Mouse (Mus musculus) cerebellum, adult 2 months (tissue): ENCODE measurements around the gene Aldoart2. TPM values are rescaled to one million over a fixed set of nuclear protein-coding genes. Genes with fewer than 3 reads are reported as not detected.
"Not testable (repeated sequence)": the region's sequence is repeated elsewhere in the genome, so short reads cannot be mapped to it uniquely, and the experiment has no call there.

Experiments
- DNase-seq, 2 experiments: peaks; one replicate each; pipeline ENCODE4 v3.0.0; 2021
- H3K27ac ChIP-seq: fragments of 200-500 bp; 2 replicates; pipeline ENCODE4 v1.5.1; 2012; ENCODE audit warnings: low read length, control low read depth, inconsistent platforms; ENCODE audit not compliant: insufficient read depth
- H3K27me3 ChIP-seq: fragments of 200-500 bp; 2 replicates; pipeline ENCODE4 v1.6.1; 2012; ENCODE audit warnings: inconsistent platforms, mild to moderate bottlenecking, low read length, moderate library complexity; ENCODE audit not compliant: control insufficient read depth, insufficient read depth
- H3K4me1 ChIP-seq: fragments of 200-500 bp; 2 replicates; pipeline ENCODE4 v1.6.1; 2011; ENCODE audit warnings: low read length; ENCODE audit not compliant: control insufficient read depth, insufficient read depth
- H3K4me3 ChIP-seq: fragments of 200-500 bp; replicated peaks from 2 replicates; pipeline ENCODE3; 2011; ENCODE audit warnings: mild to moderate bottlenecking, low read depth, low read length, control low read depth; ENCODE audit not compliant: insufficient read depth
- CTCF ChIP-seq: fragments of 200-500 bp; IDR thresholded peaks from 2 replicates; pipeline ENCODE4 v1.5.1; 2011; ENCODE audit warnings: low read depth, mild to moderate bottlenecking, control low read depth, low read length, moderate library complexity, borderline replicate concordance; ENCODE audit not compliant: insufficient read depth
- POLR2A ChIP-seq: fragments of 200-500 bp; IDR thresholded peaks from 2 replicates; pipeline ENCODE4 v1.6.1; 2011; ENCODE audit warnings: low read length, control low read depth, borderline replicate concordance; ENCODE audit not compliant: insufficient read depth
- WGBS: fragments of 180-500 bp; shearing (Covaris S2); methylation state at CpG from one replicate; pipeline ENCODE4 v1.1.7; 2018; 5-methylcytosine and 5-hydroxymethylcytosine counted together
- polyA plus RNA-seq: library from polyadenylated mRNA; depleted of rRNA; stranded (reverse); fragments of >200 nt; gene quantifications from 2 replicates; pipeline ENCODE4 v1.2.3, GENCODE M21; 2012; rRNA removed

Gene Aldoart2
- polyA plus RNA-seq: 0.06 and 0.08 TPM in 2 replicates

DNA sequence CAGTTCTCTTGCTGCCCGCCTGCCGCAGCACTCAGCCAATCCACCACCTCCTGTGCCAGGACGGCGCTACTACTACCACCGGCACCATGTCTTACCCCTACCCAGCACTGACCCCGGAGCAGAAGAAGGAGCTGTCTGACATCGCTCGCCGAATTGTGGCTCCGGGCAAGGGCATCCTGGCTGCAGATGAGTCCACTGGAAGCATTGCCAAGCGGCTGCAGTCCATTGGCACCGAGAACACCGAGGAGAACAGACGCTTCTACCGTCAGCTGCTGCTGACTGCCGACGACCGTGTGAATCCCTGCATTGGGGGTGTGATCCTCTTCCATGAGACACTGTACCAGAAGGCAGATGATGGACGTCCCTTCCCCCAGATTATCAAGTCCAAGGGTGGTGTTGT lies at the start of gene Aldoart2:
Gene Aldoart2 (plus strand): TSS at position 34 of the 400 bp plus-strand sequence.
- no peak for DNase-seq
- no peak for TF ChIP-seq CTCF
- no peak for TF ChIP-seq POLR2A
- Histone ChIP-seq H3K4me3 (no peak within 1 kb of the TSS), H3K27ac (no peak within 1 kb of the TSS), H3K27me3 (no peaks in the 10 kb centered on the region; the same call in 1 of the 2 replicates), H3K4me1 (no peaks in the 10 kb centered on the region)
- 39% methylated on average over 19 of the region's 19 CpGs for WGBS

DNA sequence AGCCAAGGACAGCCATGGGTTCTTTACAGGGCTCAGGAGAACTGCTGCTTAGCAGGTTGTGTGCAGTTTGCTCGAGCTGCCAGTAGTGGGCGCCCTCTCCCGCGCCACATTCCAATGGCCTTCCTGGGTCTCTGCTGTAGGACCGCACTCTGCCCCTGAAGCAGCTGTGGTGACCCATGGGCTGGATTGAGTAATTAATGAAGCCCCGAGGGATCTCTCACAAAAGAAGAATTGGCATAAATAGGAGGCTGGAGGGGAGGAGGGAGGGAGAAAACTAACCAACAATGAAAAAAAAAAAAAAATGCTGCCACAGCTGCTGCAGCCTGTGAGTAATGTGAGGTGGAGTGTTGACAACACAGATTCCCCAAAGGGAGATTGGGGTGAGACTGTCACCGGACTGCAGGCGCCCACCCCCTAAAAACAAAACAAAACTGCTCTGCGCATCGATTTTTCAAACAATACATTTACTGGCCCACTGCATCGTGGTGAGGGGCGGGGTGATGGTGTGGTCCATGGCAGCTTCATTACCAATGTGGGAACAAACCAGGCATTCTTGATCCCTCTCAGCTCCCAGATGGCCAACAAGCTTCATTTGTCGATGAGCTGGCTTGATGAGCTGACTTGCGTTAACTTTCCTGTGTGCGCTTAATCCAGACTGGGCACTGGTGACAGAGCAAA lies 46.8 kb upstream of the Aldoart2 start:
- 25% methylated on average over 15 of the region's 15 CpGs for WGBS
- TF ChIP-seq POLR2A (no peak), CTCF (peak; percentile 53; the same call in 1 of the 2 replicates)

DNA sequence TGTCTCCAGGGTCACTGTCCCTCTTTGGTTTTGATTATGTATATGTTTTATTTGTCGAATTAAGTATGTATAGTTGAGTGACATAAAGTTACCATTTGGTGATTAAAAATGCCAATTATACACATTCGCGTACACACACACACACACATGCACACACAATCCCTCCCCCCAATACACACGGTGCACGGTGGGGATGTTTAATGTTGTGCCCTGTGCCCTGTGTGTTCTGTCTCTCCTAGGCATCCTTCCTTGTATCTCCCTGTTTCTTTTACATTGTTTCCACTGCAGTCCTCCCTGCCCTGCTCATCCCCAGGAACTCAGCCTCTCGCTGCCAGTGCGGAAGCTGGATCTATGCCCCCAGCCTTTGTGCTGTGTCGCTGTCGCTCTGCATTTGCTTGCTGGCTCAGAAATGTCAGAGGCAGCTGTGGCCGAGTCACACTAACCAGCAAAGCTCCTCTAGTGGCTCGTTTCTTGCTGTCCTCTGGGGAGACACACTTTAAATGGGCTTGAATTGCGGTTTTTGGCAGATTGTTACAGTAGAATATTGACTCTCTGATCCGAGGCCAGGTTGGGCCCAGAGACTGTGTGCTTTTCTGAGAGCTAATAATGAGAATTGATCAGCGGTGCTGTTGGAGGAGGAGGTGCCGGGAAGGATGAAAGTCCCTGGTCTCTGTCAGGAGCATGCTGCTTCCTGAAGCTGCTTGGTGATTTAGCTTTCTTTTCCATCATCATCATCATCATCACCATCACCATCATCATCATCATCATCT lies 37.9 kb upstream of the Aldoart2 start:
- Histone ChIP-seq H3K4me1 (no peaks in the 10 kb centered on the region), H3K27ac (no peak overlapping the region), H3K27me3 (no peaks in the 10 kb centered on the region), H3K4me3 (no peak overlapping the region)
- 15% methylated on average over 15 of the region's 15 CpGs for WGBS
- TF ChIP-seq POLR2A (no peak), CTCF (no peak)
- DNase-seq: peak in 1 of 2 experiments; percentile 8

More for the DNA sequence above, 46.8 kb upstream of the Aldoart2 start:
- DNase-seq: peak; percentile 12 to 30
- no peaks in the 10 kb centered on the region for H3K4me1 ChIP-seq
- H3K4me3 ChIP-seq: no peak overlapping the region
- no peak overlapping the region for H3K27ac ChIP-seq
- H3K27me3 ChIP-seq: no peaks in the 10 kb centered on the region

DNA sequence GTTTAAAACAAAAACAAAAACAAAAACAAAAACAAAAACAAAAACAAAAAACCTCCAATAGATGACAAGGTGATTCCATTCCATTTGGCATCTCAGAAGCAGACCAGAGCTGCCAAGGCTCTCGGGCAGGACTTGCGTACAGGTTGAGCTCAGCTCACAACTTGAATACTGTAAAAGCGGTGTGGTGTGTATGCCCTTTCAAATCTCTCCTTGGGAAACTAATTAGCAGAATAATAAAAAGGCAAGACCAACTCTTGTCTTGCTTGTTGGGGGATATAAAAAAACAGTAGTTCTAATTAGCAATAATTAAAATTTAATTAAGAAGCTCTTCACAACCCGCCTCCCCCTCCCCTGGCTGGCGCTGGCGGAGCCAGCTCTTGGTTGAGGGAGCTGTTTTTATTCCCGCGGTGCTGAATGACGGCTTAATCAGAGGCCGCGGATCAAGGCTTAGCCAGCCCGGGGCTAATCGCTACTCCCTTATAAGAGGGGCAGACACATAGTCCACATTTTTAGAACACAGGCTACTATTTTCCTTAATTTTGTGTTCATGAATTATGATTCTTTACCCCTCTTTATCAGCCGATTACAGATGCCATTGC lies 28.4 kb upstream of the Aldoart2 start:
- H3K4me3 ChIP-seq: no peak overlapping the region

DNA sequence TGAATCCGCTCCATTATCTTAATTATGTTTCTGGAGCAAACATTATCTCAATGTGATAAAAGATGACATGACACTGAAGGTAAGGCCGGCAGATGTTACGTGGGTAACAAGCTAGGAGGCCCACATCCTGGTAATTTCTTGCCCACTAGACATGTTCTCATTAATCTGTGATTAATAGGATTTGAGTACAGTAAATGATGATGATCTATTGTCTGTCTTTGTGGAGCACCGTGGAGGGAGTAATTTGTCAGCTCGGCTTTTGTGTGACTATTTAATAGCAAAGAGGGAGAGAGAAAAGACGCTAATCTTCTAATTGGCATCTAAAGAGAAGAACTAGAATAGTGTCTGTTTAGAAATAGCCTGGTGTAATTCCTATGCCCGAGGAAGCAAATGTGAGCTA lies 27.3 kb upstream of the Aldoart2 start:
- no peak overlapping the region for H3K27ac ChIP-seq
- 81% methylated on average over 7 of the region's 7 CpGs for WGBS

More for the DNA sequence above, 28.4 kb upstream of the Aldoart2 start:
- Histone ChIP-seq H3K4me1 (no peaks in the 10 kb centered on the region), H3K27ac (no peak overlapping the region), H3K27me3 (no peaks in the 10 kb centered on the region; the same call in 1 of the 2 replicates)
- DNase-seq: no peak
- 14% methylated on average over 14 of the region's 14 CpGs for WGBS
- TF ChIP-seq POLR2A (no peak), CTCF (no peak)

DNA sequence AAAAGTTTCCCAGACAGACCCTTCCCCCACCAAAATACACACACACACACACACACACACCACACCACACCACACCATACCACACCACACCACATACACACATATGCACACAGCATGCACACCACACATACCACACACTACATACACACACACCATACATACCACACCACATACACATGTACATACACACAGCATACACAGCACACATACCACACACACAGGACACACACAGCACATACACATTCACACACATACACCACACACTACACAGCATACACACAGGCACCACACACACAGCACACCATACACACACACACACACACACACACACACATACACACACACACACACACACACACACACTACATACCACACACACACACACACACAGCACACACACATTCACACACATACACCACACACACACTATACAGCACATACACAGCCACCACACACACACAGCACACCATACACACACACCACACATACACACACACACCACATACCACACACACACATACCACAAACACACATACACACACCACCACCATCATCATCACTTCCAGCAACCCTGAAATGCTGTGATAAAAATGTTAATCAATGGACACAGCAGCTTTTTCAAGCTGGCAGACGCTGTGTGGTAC lies 26.6 kb upstream of the Aldoart2 start:
- H3K27ac ChIP-seq: no peak overlapping the region
- no peaks in the 10 kb centered on the region; the same call in 1 of the 2 replicates for H3K27me3 ChIP-seq
- no peak for DNase-seq
- TF ChIP-seq POLR2A (no peak), CTCF (no peak)
- no peaks in the 10 kb centered on the region for H3K4me1 ChIP-seq
- no peak overlapping the region for H3K4me3 ChIP-seq
- 94% methylated on average over 1 of the region's 1 CpGs for WGBS

More for the DNA sequence above, 27.3 kb upstream of the Aldoart2 start:
- Histone ChIP-seq H3K4me1 (no peaks in the 10 kb centered on the region), H3K27me3 (no peaks in the 10 kb centered on the region; the same call in 1 of the 2 replicates), H3K4me3 (no peak overlapping the region)
- TF ChIP-seq POLR2A (no peak), CTCF (no peak)
- no peak for DNase-seq

DNA sequence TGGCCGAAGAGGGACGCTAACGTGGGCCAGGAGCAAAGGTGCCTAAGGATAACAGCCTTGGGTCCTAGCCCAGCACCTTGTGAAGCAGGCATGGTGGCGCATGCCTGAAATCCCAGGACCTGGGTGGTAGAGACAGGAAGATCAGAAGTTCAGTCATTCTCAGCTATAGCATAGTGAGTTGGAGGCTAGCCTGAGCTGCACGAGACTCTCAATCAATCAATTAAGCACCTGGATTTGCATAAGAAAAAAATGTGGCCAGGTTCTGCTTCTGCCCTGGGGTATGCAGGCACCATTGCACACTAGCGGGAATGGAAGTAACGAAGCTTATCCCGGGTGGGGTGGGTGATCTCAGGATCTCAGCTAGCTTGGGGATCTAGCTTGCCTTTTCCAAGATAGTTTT lies 25.9 kb upstream of the Aldoart2 start:
- no peaks in the 10 kb centered on the region; the same call in 1 of the 2 replicates for H3K27me3 ChIP-seq
- 66% methylated on average over 8 of the region's 8 CpGs for WGBS
- no peaks in the 10 kb centered on the region for H3K4me1 ChIP-seq

DNA sequence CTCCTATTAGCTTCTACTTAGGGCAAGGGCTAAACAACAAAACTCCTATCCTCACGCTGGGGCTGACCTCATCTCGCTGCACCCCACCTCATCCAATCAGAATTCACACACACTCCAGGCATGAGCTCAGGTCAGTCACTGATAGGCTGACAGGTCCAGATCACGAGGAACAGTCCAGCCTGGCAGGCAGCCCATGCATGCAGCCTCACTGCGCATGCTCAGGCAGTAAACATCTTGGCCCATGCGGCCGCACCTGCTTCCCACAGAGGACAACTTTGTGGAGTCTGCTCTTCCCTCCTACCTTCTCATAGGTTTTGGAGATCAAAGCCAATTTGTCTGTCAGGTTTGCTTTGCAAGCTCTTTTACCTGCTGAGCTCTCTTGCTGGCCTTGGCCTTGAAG lies 10.1 kb upstream of the Aldoart2 start:
- WGBS: 69% methylated on average over 6 of the region's 6 CpGs
- not testable (repeated sequence) for H3K27ac ChIP-seq, H3K27me3 ChIP-seq, DNase-seq, H3K4me1 ChIP-seq, H3K4me3 ChIP-seq

More for the DNA sequence above, 25.9 kb upstream of the Aldoart2 start:
- Histone ChIP-seq H3K4me3 (no peak overlapping the region), H3K27ac (no peak overlapping the region)
- TF ChIP-seq POLR2A (no peak), CTCF (no peak)
- DNase-seq: no peak
